Mouse (Mus musculus) liver, postnatal 0 days (tissue): ENCODE data around the gene Nek10.

Experiments used
- CTCF ChIP-seq: sonication (generic); IDR thresholded peaks from 2 replicates; pipeline ENCODE4 v1.5.1; 2016; ENCODE audit warnings: antibody characterized with exemption, low read depth
- EP300 ChIP-seq: IDR thresholded peaks from 2 replicates; pipeline ENCODE4 v1.6.1; 2016; ENCODE audit warnings: antibody characterized with exemption, low read depth, mild to moderate bottlenecking

DNA sequence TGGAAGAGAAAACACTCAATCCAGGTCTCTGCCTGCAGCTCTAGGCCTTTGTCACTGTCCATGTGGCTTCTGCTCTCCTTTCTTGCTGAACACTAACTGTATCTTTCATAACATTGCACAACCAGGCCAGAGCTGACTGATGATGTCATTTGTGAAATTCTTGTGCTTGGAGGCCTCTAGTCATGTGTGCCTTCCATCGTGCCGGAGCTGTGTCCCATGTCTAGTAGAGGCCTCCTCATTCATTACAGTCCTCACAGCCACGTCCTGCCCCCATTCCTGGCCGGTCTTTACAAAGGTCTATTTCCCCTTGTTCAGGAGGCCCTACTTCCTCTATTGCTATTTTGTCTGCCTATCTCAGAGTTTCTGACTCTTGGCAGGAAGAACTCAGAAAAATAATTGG, 167.8 kb downstream of the Nek10 start:
- TF ChIP-seq CTCF (no peak), EP300 (no peak)
